Mouse (Mus musculus) testis, adult 2 months (tissue): ENCODE measurements around the gene Ccnq.

Source experiments
- CTCF ChIP-seq: fragments of 200-500 bp; IDR thresholded peaks from 2 replicates; pipeline ENCODE4 v1.5.1; 2012; ENCODE audit warnings: low read depth, mild to moderate bottlenecking, inconsistent platforms, low read length, moderate library complexity; ENCODE audit not compliant: control insufficient read depth, insufficient read depth, insufficient replicate concordance
- POLR2A ChIP-seq: fragments of 200-500 bp; IDR thresholded peaks from 2 replicates; pipeline ENCODE4 v1.6.1; 2012; ENCODE audit warnings: low read depth, mild to moderate bottlenecking, inconsistent platforms, low read length, moderate library complexity; ENCODE audit not compliant: control insufficient read depth

DNA sequence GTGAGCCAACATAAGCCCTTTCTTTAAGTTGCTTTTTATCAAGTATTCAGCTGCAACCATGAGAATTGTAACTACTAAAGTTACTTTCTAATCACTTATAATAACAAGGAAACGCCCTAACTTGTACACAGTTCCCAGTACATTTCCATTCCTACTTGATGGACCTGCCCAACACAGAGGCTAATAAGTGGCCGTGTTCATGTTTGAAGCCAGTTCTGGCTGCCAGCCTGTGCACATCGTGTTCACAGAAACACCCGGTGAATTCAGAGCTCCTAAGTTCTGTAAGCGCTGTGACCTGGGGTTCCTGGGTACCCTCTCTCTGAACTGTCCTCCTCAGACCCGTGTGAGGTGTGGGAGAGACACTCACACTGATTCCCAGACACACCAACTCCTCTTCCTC is 13.3 kb upstream of the Ccnq start:
- no peak for TF ChIP-seq CTCF
- TF ChIP-seq POLR2A: no peak
